Mouse (Mus musculus): ENCODE measurements around the gene Manf. TPM values are rescaled to one million over a fixed set of nuclear protein-coding genes. Genes with fewer than 3 reads are reported as not detected.

The Manf gene
- polyA plus RNA-seq, 1 experiment from 2014 or later, result 162 TPM

DNA sequence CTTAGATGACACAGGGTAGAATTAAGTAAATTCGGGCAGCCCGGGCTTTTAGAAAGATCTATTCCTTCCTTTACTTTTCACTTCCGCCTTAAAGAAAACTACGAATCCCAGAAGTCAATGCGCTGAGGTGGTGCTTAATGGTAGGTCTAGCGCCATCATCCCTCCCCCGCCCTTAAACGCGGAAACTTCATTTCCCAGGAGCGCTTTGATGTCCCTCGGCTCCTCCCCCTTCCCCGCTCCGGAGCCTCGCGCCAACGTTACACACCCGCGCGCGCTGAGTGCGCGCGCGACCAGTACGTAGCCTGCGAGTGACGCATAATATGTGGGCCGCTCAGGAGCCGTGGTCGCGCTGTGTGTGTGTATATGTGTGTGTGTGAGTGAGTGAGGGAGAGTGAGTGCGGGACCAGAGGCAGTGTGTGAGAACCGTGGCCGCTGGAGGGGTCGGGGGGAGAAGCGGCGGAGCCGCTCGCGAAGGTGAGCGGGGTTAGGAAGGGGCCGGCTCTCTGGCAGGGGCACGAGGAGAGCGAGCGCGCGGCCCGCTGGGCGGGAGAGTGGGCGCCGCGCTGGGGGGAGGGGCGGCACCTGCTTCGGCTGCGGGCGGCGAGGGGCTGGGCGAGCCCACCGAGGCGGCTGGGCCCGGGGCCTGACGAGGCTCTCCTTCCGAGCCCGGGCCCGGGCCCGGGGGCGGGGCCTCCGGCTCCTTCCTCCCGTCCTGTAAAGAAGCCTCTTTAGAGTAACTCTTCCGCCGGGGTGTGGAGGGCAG is 70.0 kb downstream of the Manf start, which contains the start of gene Dcaf1:
Gene Dcaf1 (plus strand): TSS at position 257 of the 763 bp plus-strand sequence.
- WGBS, result under 1% methylated on average over 67 of the region's 71 CpGs

GRCm38 (mm10) chr9:106821050-106821617 is 70.6 kb downstream of the Manf start:
- Histone ChIP-seq H3K4me3 (replicated peaks; ENCODE audit: low read depth, low read length) (peak overlapping the region; percentile 84), H3K9ac (replicated peaks; ENCODE audit: low read length) (peak overlapping the region; percentile 52; the same call in 1 of the 2 replicates), H3K4me2 (ENCODE audit: low read length) (peak overlapping the region; percentile 61), H3K27me3 (ENCODE audit: control insufficient read depth, insufficient read depth, low read length) (no peaks in the 10 kb centered on the region), H3K27ac (replicated peaks; ENCODE audit: low read depth, low read length) (no peak overlapping the region), H3K4me1 (ENCODE audit: control insufficient read depth, insufficient read depth, low read length) (0 out of 2 replicates have a peak, but pooled peaks cover 3% of the 10 kb centered on the region), H3K9me3 (ENCODE audit: control insufficient read depth, low read length) (no peaks in the 10 kb centered on the region), H3K36me3 (ENCODE audit: control insufficient read depth, insufficient read depth, low read length) (no peaks in the 10 kb centered on the region)
- no peak for ATAC-seq (ENCODE audit: low FRiP score, low TSS enrichment)
- peak; percentile 30 for DNase-seq
- 48% methylated on average over 15 of the region's 15 CpGs for WGBS

More for the DNA sequence above, 70.0 kb downstream of the Manf start, which contains the start of gene Dcaf1:
- 0 out of 2 replicates have a peak, but pooled peaks cover 3% of the 10 kb centered on the region for H3K4me1 ChIP-seq (ENCODE audit: control insufficient read depth, insufficient read depth, low read length)
- ATAC-seq (ENCODE audit: low FRiP score, low TSS enrichment), result peak; percentile 97
- H3K36me3 ChIP-seq (ENCODE audit: control insufficient read depth, insufficient read depth, low read length), result no peaks in the 10 kb centered on the region
- no peaks in the 10 kb centered on the region for H3K27me3 ChIP-seq (ENCODE audit: control insufficient read depth, insufficient read depth, low read length)
- H3K4me3 ChIP-seq (replicated peaks; ENCODE audit: low read depth, low read length), result peak within 1 kb of the TSS; percentile 84
- DNase-seq, result peak; percentile 100
- no peaks in the 10 kb centered on the region for H3K9me3 ChIP-seq (ENCODE audit: control insufficient read depth, low read length)
- peak within 1 kb of the TSS; percentile 71 for H3K9ac ChIP-seq (replicated peaks; ENCODE audit: low read length)
- peak within 1 kb of the TSS; percentile 91 for H3K4me2 ChIP-seq (ENCODE audit: low read length)
- peak within 1 kb of the TSS; percentile 91 for H3K27ac ChIP-seq (replicated peaks; ENCODE audit: low read depth, low read length)

DNA sequence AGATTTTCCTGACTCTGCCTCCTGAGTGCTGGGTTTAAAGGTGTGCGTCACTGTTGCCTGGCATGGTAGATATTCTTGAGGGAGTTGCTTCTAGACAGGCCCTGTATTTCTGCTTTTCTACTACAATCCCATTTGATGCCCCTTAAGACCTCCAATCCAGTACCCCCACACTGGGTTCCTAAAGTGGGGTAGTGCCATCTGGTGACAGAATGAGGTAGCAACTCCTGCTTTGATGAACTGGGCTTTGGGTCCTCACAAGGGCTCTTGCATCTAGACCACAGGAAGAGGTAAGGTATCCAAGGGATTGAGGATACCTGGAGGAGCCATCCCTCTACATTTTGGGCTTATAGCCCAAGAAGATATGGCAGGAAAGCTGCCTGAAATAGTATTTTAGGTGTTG is 72.6 kb downstream of the Manf start:
- DNase-seq, result peak; percentile 60
- no peak for ATAC-seq (ENCODE audit: low FRiP score, low TSS enrichment)
- Histone ChIP-seq H3K4me3 (replicated peaks; ENCODE audit: low read depth, low read length) (no peak overlapping the region), H3K27me3 (ENCODE audit: control insufficient read depth, insufficient read depth, low read length) (no peaks in the 10 kb centered on the region), H3K4me2 (ENCODE audit: low read length) (no peak overlapping the region), H3K36me3 (ENCODE audit: control insufficient read depth, insufficient read depth, low read length) (no peaks in the 10 kb centered on the region), H3K9me3 (ENCODE audit: control insufficient read depth, low read length) (no peaks in the 10 kb centered on the region), H3K9ac (replicated peaks; ENCODE audit: low read length) (no peak overlapping the region), H3K4me1 (ENCODE audit: control insufficient read depth, insufficient read depth, low read length) (0 out of 2 replicates have a peak, but pooled peaks cover 3% of the 10 kb centered on the region), H3K27ac (replicated peaks; ENCODE audit: low read depth, low read length) (no peak overlapping the region)
- 97% methylated on average over 1 of the region's 1 CpGs for WGBS

DNA sequence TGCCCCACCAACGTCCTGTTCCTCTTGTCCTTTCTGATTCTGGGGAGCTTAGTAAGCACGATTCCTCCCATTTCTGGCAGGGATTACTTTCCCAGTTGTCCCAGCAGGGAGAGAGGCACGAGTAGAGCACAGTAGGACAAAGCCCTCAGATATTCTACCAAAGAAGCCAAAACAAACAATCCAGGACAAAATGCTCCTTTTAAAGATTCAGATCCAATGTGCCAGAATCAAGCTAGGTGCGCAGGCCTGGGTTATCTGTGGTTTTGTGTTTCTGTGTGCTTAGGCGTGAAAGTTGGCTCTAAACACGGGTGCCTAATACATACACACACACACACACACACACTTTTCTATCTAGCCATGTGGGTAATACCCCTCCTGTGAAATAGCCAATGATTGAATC is 73.6 kb downstream of the Manf start:
- Histone ChIP-seq H3K4me3 (replicated peaks; ENCODE audit: low read depth, low read length) (no peak overlapping the region), H3K36me3 (ENCODE audit: control insufficient read depth, insufficient read depth, low read length) (no peaks in the 10 kb centered on the region), H3K9me3 (ENCODE audit: control insufficient read depth, low read length) (no peaks in the 10 kb centered on the region), H3K4me2 (ENCODE audit: low read length) (no peak overlapping the region), H3K27me3 (ENCODE audit: control insufficient read depth, insufficient read depth, low read length) (no peaks in the 10 kb centered on the region), H3K27ac (replicated peaks; ENCODE audit: low read depth, low read length) (no peak overlapping the region), H3K4me1 (ENCODE audit: control insufficient read depth, insufficient read depth, low read length) (0 out of 2 replicates have a peak, but pooled peaks cover 3% of the 10 kb centered on the region), H3K9ac (replicated peaks; ENCODE audit: low read length) (no peak overlapping the region)
- no peak for ATAC-seq (ENCODE audit: low FRiP score, low TSS enrichment)
- 81% methylated on average over 6 of the region's 6 CpGs for WGBS
- no peak for DNase-seq

GRCm38 (mm10) chr9:106806503-106806902 is 85.3 kb downstream of the Manf start:
- Histone ChIP-seq H3K4me2 (ENCODE audit: low read length) (no peak overlapping the region), H3K4me3 (replicated peaks; ENCODE audit: low read depth, low read length) (no peak overlapping the region), H3K27ac (replicated peaks; ENCODE audit: low read depth, low read length) (no peak overlapping the region), H3K36me3 (ENCODE audit: control insufficient read depth, insufficient read depth, low read length) (no peaks in the 10 kb centered on the region), H3K27me3 (ENCODE audit: control insufficient read depth, insufficient read depth, low read length) (no peaks in the 10 kb centered on the region), H3K9ac (replicated peaks; ENCODE audit: low read length) (no peak overlapping the region), H3K9me3 (ENCODE audit: control insufficient read depth, low read length) (peaks cover 8% of the 10 kb centered on the region; the same call in 1 of the 2 replicates), H3K4me1 (ENCODE audit: control insufficient read depth, insufficient read depth, low read length) (no peaks in the 10 kb centered on the region)
- no peak for DNase-seq
- 73% methylated on average over 4 of the region's 4 CpGs for WGBS
- no peak for ATAC-seq (ENCODE audit: low FRiP score, low TSS enrichment)

DNA sequence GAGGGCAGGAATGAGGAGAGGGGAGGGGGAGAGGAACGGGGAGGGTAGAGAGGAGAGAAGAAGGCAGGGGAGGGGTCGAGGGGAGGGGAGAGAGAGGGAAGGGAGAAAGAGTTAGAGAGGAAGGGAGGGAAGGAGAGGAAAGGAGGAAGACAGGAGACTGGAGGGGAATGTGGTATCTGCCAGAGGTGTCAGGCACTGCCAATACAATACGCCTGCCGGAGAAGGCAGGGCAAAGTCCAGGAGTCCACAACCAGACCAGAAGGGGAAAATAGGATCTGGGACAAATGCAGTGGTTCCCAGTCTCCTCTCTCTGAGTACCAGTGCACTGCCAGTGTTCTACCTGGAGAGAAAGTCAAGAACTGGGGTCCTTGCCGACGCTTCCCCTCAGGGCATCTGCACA is 100.9 kb downstream of the Manf start:
- Histone ChIP-seq H3K4me1 (ENCODE audit: control insufficient read depth, insufficient read depth, low read length) (peaks cover 13% of the 10 kb centered on the region), H3K4me3 (replicated peaks; ENCODE audit: low read depth, low read length) (no peak overlapping the region), H3K36me3 (ENCODE audit: control insufficient read depth, insufficient read depth, low read length) (no peaks in the 10 kb centered on the region), H3K9me3 (ENCODE audit: control insufficient read depth, low read length) (no peaks in the 10 kb centered on the region), H3K27me3 (ENCODE audit: control insufficient read depth, insufficient read depth, low read length) (no peaks in the 10 kb centered on the region), H3K27ac (replicated peaks; ENCODE audit: low read depth, low read length) (no peak overlapping the region), H3K9ac (replicated peaks; ENCODE audit: low read length) (no peak overlapping the region), H3K4me2 (ENCODE audit: low read length) (no peak overlapping the region)
- 68% methylated on average over 6 of the region's 6 CpGs for WGBS
- DNase-seq (no peak), ATAC-seq (ENCODE audit: low FRiP score, low TSS enrichment) (no peak)

GRCm38 (mm10) chr9:106789363-106789762 is 102.4 kb downstream of the Manf start:
- no peaks in the 10 kb centered on the region for H3K27me3 ChIP-seq (ENCODE audit: control insufficient read depth, insufficient read depth, low read length)
- ATAC-seq (ENCODE audit: low FRiP score, low TSS enrichment) (peak; percentile 24; the same call in 1 of the 2 replicates), DNase-seq (no peak)
- peak overlapping the region; percentile 100 for H3K4me3 ChIP-seq (replicated peaks; ENCODE audit: low read depth, low read length)
- H3K4me2 ChIP-seq (ENCODE audit: low read length), result peak overlapping the region; percentile 89
- H3K36me3 ChIP-seq (ENCODE audit: control insufficient read depth, insufficient read depth, low read length), result no peaks in the 10 kb centered on the region
- peak overlapping the region; percentile 37; the same call in 1 of the 2 replicates for H3K27ac ChIP-seq (replicated peaks; ENCODE audit: low read depth, low read length)
- no peaks in the 10 kb centered on the region for H3K9me3 ChIP-seq (ENCODE audit: control insufficient read depth, low read length)
- 19% methylated on average over 10 of the region's 10 CpGs for WGBS
- H3K9ac ChIP-seq (replicated peaks; ENCODE audit: low read length), result peak overlapping the region; percentile 99
- H3K4me1 ChIP-seq (ENCODE audit: control insufficient read depth, insufficient read depth, low read length), result peaks cover 13% of the 10 kb centered on the region

GRCm38 (mm10) chr9:106788812-106789321 is 102.9 kb downstream of the Manf start, which contains the start of gene Rad54l2:
Rad54l2 (minus strand) TSS chr9:106789194.
- Histone ChIP-seq H3K27me3 (ENCODE audit: control insufficient read depth, insufficient read depth, low read length) (no peaks in the 10 kb centered on the region), H3K9ac (replicated peaks; ENCODE audit: low read length) (peak within 1 kb of the TSS; percentile 99), H3K36me3 (ENCODE audit: control insufficient read depth, insufficient read depth, low read length) (no peaks in the 10 kb centered on the region), H3K4me3 (replicated peaks; ENCODE audit: low read depth, low read length) (peak within 1 kb of the TSS; percentile 100), H3K27ac (replicated peaks; ENCODE audit: low read depth, low read length) (peak within 1 kb of the TSS; percentile 89), H3K4me1 (ENCODE audit: control insufficient read depth, insufficient read depth, low read length) (peaks cover 13% of the 10 kb centered on the region), H3K9me3 (ENCODE audit: control insufficient read depth, low read length) (no peaks in the 10 kb centered on the region), H3K4me2 (ENCODE audit: low read length) (peak within 1 kb of the TSS; percentile 89)
- ATAC-seq (ENCODE audit: low FRiP score, low TSS enrichment), result peak; percentile 90
- DNase-seq, result peak; percentile 92
- under 1% methylated on average over 48 of the region's 49 CpGs for WGBS

Data from midbrain, embryonic 14.5 days (tissue).